In genomic region chr1:190171750-190172149, GRCm38 (mm10) we compare ENCODE assay signal across 9 mouse cellular contexts. TPM values are rescaled to one million over a fixed set of nuclear protein-coding genes. Genes with fewer than 3 reads are reported as not detected.
A peak's percentile ranks its signal among the peaks of the same experiment; 100 is the strongest.
DNase-seq lines count a peak whose midpoint lies in the region; ATAC-seq lines count a peak whose summit lies in the region.
"Had no signal": no experiment of that assay in that cellular context is flagged by ENCODE, and none has a peak within 500 bp of the region (broad histone marks: within the 10 kb centered on the region; RNA-seq: fewer than 3 reads in every experiment).

No protein-coding gene starts in this region.

- H3K36me3 ChIP-seq in limb, embryonic 11.5 days (ENCODE audit: control insufficient read depth, insufficient read depth, low read length) = no peaks in the 10 kb centered on the region
- H3K36me3 ChIP-seq in limb, embryonic 10.5 days = no peaks in the 10 kb centered on the region
- H3K36me3 ChIP-seq in forebrain, embryonic 15.5 days = no peaks in the 10 kb centered on the region
- no peaks in the 10 kb centered on the region for H3K36me3 ChIP-seq in intestine, embryonic 15.5 days
- no peaks in the 10 kb centered on the region for H3K36me3 ChIP-seq in neural tube, embryonic 12.5 days

- DNase-seq in limb, embryonic 11.5 days (ENCODE audit: low spot score) = peak; percentile 48
- DNase-seq in limb, embryonic 10.5 days (ENCODE audit: low spot score) = no peak
- DNase-seq in gastrocnemius, postnatal 25 days = no peak
- DNase-seq in kidney, adult 18-20 months = no peak
- DNase-seq: lung, adult 2 months had no signal

- H3K4me1 ChIP-seq in limb, embryonic 11.5 days (ENCODE audit: control insufficient read depth, insufficient read depth, low read length) = peaks cover 34% of the 10 kb centered on the region
- H3K4me1 ChIP-seq in limb, embryonic 10.5 days = peaks cover 68% of the 10 kb centered on the region
- H3K4me1 ChIP-seq in forebrain, embryonic 15.5 days = peaks cover 57% of the 10 kb centered on the region
- peaks cover 36% of the 10 kb centered on the region for H3K4me1 ChIP-seq in intestine, embryonic 15.5 days (replicated peaks)
- H3K4me1 ChIP-seq in neural tube, embryonic 12.5 days = peaks cover 52% of the 10 kb centered on the region

- peaks cover 61% of the 10 kb centered on the region for H3K27me3 ChIP-seq in limb, embryonic 11.5 days (ENCODE audit: control insufficient read depth, insufficient read depth, low read length)
- peaks cover 96% of the 10 kb centered on the region for H3K27me3 ChIP-seq in limb, embryonic 10.5 days (ENCODE audit: low read depth, poor library complexity, severe bottlenecking)
- peaks cover 27% of the 10 kb centered on the region for H3K27me3 ChIP-seq in forebrain, embryonic 15.5 days
- H3K27me3 ChIP-seq in intestine, embryonic 15.5 days (replicated peaks) = peaks cover 40% of the 10 kb centered on the region
- H3K27me3 ChIP-seq in neural tube, embryonic 12.5 days (replicated peaks) = peaks cover 42% of the 10 kb centered on the region

- no peak overlapping the region for H3K9ac ChIP-seq in limb, embryonic 11.5 days (ENCODE audit: low read length)
- H3K9ac ChIP-seq in forebrain, embryonic 15.5 days (replicated peaks) = no peak overlapping the region
- no peak overlapping the region for H3K9ac ChIP-seq in intestine, embryonic 15.5 days
- H3K9ac ChIP-seq in neural tube, embryonic 12.5 days = no peak overlapping the region

- no peak for ATAC-seq in limb, embryonic 11.5 days (ENCODE audit: insufficient number of reproducible peaks, low FRiP score, low TSS enrichment, low read depth)
- ATAC-seq in forebrain, embryonic 15.5 days (replicated peaks) = no peak
- ATAC-seq in intestine, embryonic 15.5 days = no peak
- ATAC-seq in neural tube, embryonic 12.5 days (ENCODE audit: low FRiP score, low read depth) = no peak

- under 1% methylated on average over 12 of the region's 12 CpGs for WGBS in limb, embryonic 11.5 days
- 1% methylated on average over 12 of the region's 12 CpGs for WGBS in limb, embryonic 10.5 days
- 3% methylated on average over 12 of the region's 12 CpGs for WGBS in forebrain, embryonic 15.5 days
- WGBS in intestine, embryonic 15.5 days = 3% methylated on average over 12 of the region's 12 CpGs
- under 1% methylated on average over 12 of the region's 12 CpGs for WGBS in neural tube, embryonic 12.5 days

- no peak overlapping the region for H3K27ac ChIP-seq in limb, embryonic 11.5 days (replicated peaks; ENCODE audit: low read depth, low read length)
- H3K27ac ChIP-seq in limb, embryonic 10.5 days = no peak overlapping the region
- no peak overlapping the region for H3K27ac ChIP-seq in forebrain, embryonic 15.5 days (replicated peaks)
- H3K27ac ChIP-seq in intestine, embryonic 15.5 days = no peak overlapping the region
- H3K27ac ChIP-seq in neural tube, embryonic 12.5 days = no peak overlapping the region

- no peak overlapping the region for H3K4me2 ChIP-seq in limb, embryonic 11.5 days (ENCODE audit: low read depth, severe bottlenecking)
- peak overlapping the region; percentile 85 for H3K4me2 ChIP-seq in forebrain, embryonic 15.5 days (replicated peaks)
- 0 out of 2 replicates have a peak overlapping the region, but pooled peaks have one; percentile 4 for H3K4me2 ChIP-seq in intestine, embryonic 15.5 days (replicated peaks)
- peak overlapping the region; percentile 83 for H3K4me2 ChIP-seq in neural tube, embryonic 12.5 days (replicated peaks)

- no peaks in the 10 kb centered on the region for H3K9me3 ChIP-seq in limb, embryonic 11.5 days (ENCODE audit: control insufficient read depth, low read length)
- no peaks in the 10 kb centered on the region for H3K9me3 ChIP-seq in limb, embryonic 10.5 days (replicated peaks)
- H3K9me3 ChIP-seq in forebrain, embryonic 15.5 days = no peaks in the 10 kb centered on the region
- no peaks in the 10 kb centered on the region for H3K9me3 ChIP-seq in intestine, embryonic 15.5 days
- no peaks in the 10 kb centered on the region for H3K9me3 ChIP-seq in neural tube, embryonic 12.5 days

- no peak overlapping the region for H3K4me3 ChIP-seq in limb, embryonic 11.5 days (ENCODE audit: low read depth, low read length)
- no peak overlapping the region for H3K4me3 ChIP-seq in limb, embryonic 10.5 days
- H3K4me3 ChIP-seq in forebrain, embryonic 15.5 days = peak overlapping the region; percentile 72
- H3K4me3 ChIP-seq in intestine, embryonic 15.5 days (replicated peaks) = no peak overlapping the region
- no peak overlapping the region for H3K4me3 ChIP-seq in neural tube, embryonic 12.5 days

RNA-seq across cellular contexts. Expression of gene Prox1, which starts 1.2 kb away (rescaled TPM):
- polyA plus RNA-seq in limb, embryonic 11.5 days (2014; fragmentation: Nextera tagmentation; extraction: Ambion mirVana) = 1.1 and 1.2 TPM in 2 replicates
- polyA plus RNA-seq in limb, embryonic 10.5 days (2016; fragmentation: Nextera tagmentation; extraction: Ambion mirVana) = 0.28 and 0.46 TPM in 2 replicates
- 10.1 and 13.1 TPM in 2 replicates for polyA plus RNA-seq in forebrain, embryonic 15.5 days (2015; fragmentation: Nextera tagmentation; extraction: Ambion mirVana)
- 2.6 and 2.8 TPM in 2 replicates for polyA plus RNA-seq in intestine, embryonic 15.5 days (2015; fragmentation: Nextera tagmentation; extraction: Ambion mirVana)
- 17.7 and 18.6 TPM in 2 replicates for polyA plus RNA-seq in neural tube, embryonic 12.5 days (2016; fragmentation: Nextera tagmentation; extraction: Ambion mirVana)
- 1 to 10 TPM; 2.6 to 3.8 TPM for total RNA-seq in gastrocnemius, postnatal 25 days (2021)
- total RNA-seq: MEL had no signal
